In the genomic region with DNA sequence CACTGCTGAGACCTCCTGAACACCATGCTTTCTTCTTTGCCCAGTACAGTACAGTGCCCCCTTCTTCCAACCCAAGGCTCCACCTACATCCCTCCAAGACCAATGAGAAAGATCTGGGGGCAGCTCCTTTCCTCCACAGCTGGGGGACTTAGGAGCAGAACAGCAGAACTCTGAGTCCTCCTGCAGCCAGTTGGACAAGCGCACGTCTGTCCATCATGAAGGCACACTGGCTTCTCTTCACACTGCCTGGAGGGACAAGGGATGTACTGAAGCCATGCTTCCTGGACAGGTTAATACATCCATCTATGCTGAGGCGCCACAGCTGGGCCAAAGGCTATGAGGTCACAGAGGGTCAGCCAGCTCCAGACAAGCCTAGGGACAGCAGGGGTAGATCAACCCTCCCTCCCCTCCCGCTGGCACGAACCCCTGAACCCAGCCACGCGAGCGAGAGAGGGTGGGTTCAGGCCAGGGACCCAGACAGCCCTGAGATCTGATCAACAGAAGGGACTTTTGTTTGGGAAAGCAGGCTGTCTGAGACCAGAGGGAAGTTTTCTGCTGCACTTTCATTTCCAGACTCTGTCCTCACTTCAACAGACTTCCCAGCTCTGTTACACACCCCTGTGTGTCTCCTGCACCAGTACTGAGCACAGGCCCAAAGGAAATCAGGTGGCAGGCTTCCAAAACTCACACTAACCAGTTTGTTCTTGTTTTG, we compare ENCODE assay signal across 9 mouse cellular contexts. TPM values are rescaled to one million over a fixed set of nuclear protein-coding genes. Genes with fewer than 3 reads are reported as not detected.
DNase-seq lines count a peak whose midpoint lies in the region; ATAC-seq and TF ChIP-seq lines count a peak whose summit lies in the region.
"Had no signal": no experiment of that assay in that cellular context is flagged by ENCODE, and none has a peak within 500 bp of the region (broad histone marks: within the 10 kb centered on the region; RNA-seq: fewer than 3 reads in every experiment).

No protein-coding gene starts in this region.

- H3K4me3 ChIP-seq in liver, adult 2 months (ENCODE audit: insufficient read depth, low read depth, low read length) = no peak overlapping the region
- H3K4me3 ChIP-seq in liver, postnatal 0 days (ENCODE audit: low read depth, low read length) = no peak overlapping the region
- no peak overlapping the region for H3K4me3 ChIP-seq in heart, embryonic 10.5 days
- H3K4me3 ChIP-seq in stomach, embryonic 15.5 days (replicated peaks) = no peak overlapping the region

- 23% methylated on average over 8 of the region's 8 CpGs for WGBS in liver, adult 2 months
- 66% methylated on average over 8 of the region's 8 CpGs for WGBS in liver, postnatal 0 days (ENCODE audit: insufficient replicate concordance)
- 45% methylated on average over 8 of the region's 8 CpGs for WGBS in heart, embryonic 10.5 days
- WGBS in stomach, embryonic 15.5 days = 31% methylated on average over 8 of the region's 8 CpGs

- no peaks in the 10 kb centered on the region for H3K9me3 ChIP-seq in liver, postnatal 0 days (ENCODE audit: low read length)
- no peaks in the 10 kb centered on the region for H3K9me3 ChIP-seq in heart, embryonic 10.5 days
- no peaks in the 10 kb centered on the region for H3K9me3 ChIP-seq in stomach, embryonic 15.5 days

- no peak overlapping the region for H3K27ac ChIP-seq in liver, adult 2 months (replicated peaks; ENCODE audit: insufficient read depth, low read depth, low read length)
- no peak overlapping the region for H3K27ac ChIP-seq in liver, postnatal 0 days (ENCODE audit: low read depth)
- 0 out of 2 replicates have a peak overlapping the region, but pooled peaks have one; percentile 37 for H3K27ac ChIP-seq in heart, embryonic 10.5 days
- H3K27ac ChIP-seq in stomach, embryonic 15.5 days = peak overlapping the region; percentile 55

- H3K27me3 ChIP-seq in liver, adult 2 months (ENCODE audit: control insufficient read depth, insufficient read depth, low read length) = no peaks in the 10 kb centered on the region
- no peaks in the 10 kb centered on the region for H3K27me3 ChIP-seq in liver, postnatal 0 days (ENCODE audit: insufficient read depth, low read length)
- H3K27me3 ChIP-seq in heart, embryonic 10.5 days (ENCODE audit: insufficient read depth, poor library complexity, severe bottlenecking) = no peaks in the 10 kb centered on the region
- no peaks in the 10 kb centered on the region for H3K27me3 ChIP-seq in stomach, embryonic 15.5 days (replicated peaks)

- peaks cover 15% of the 10 kb centered on the region for H3K4me1 ChIP-seq in liver, adult 2 months (ENCODE audit: control insufficient read depth, insufficient read depth, low read length)
- no peaks in the 10 kb centered on the region for H3K4me1 ChIP-seq in liver, postnatal 0 days (ENCODE audit: insufficient read depth)
- peaks cover 17% of the 10 kb centered on the region for H3K4me1 ChIP-seq in heart, embryonic 10.5 days
- H3K4me1 ChIP-seq in stomach, embryonic 15.5 days = peaks cover 15% of the 10 kb centered on the region

- H3K79me2 ChIP-seq in liver, adult 2 months (ENCODE audit: control insufficient read depth, insufficient read depth, low read length) = no peaks in the 10 kb centered on the region

- no peaks in the 10 kb centered on the region for H3K36me3 ChIP-seq in liver, adult 2 months (ENCODE audit: control insufficient read depth, insufficient read depth, low read length)
- H3K36me3 ChIP-seq in liver, postnatal 0 days (replicated peaks; ENCODE audit: insufficient read depth, low read length) = no peaks in the 10 kb centered on the region
- no peaks in the 10 kb centered on the region for H3K36me3 ChIP-seq in heart, embryonic 10.5 days
- H3K36me3 ChIP-seq in stomach, embryonic 15.5 days = no peaks in the 10 kb centered on the region

- no peak overlapping the region for H3K4me2 ChIP-seq in liver, postnatal 0 days (ENCODE audit: low read depth, low read length)
- H3K4me2 ChIP-seq in stomach, embryonic 15.5 days = no peak overlapping the region

- ATAC-seq in liver, postnatal 0 days = no peak
- peak; percentile 33; the same call in 1 of the 2 replicates for ATAC-seq in stomach, embryonic 15.5 days (ENCODE audit: insufficient read depth, low FRiP score, low read depth)

- TF ChIP-seq POLR2A in liver, adult 2 months (IDR thresholded peaks at IDR 0.05; ENCODE audit: extremely low read depth, insufficient read depth, low read length) = no peak

- TF ChIP-seq CTCF in liver, adult 2 months (IDR thresholded peaks at IDR 0.05; ENCODE audit: low read depth, low read length) = no peak
- TF ChIP-seq CTCF in liver, postnatal 0 days (IDR thresholded peaks at IDR 0.05; ENCODE audit: low read depth) = no peak

- H3K9ac ChIP-seq in liver, adult 2 months (ENCODE audit: low read depth, low read length) = no peak overlapping the region
- no peak overlapping the region for H3K9ac ChIP-seq in liver, postnatal 0 days (replicated peaks)
- H3K9ac ChIP-seq in stomach, embryonic 15.5 days = no peak overlapping the region

- DNase-seq in liver, adult 2 months (ENCODE audit: extremely low read depth, low read depth, low spot score) = peak; percentile 47
- DNase-seq in liver, postnatal 0 days = no peak
- no peak for DNase-seq in heart, embryonic 10.5 days (ENCODE audit: low spot score)
- peak; percentile 13 to 20 for DNase-seq in kidney, postnatal 36 days
- no peak for DNase-seq in right cerebral cortex, adult 18-20 months
- no peak for DNase-seq in spleen, adult 18-20 months
- DNase-seq in right cerebral cortex, postnatal 10 days (ENCODE audit: low spot score in 2 of 2) = no peak
- DNase-seq: thymus, postnatal 36 days had no signal

- no peak for TF ChIP-seq EP300 in liver, postnatal 0 days (IDR thresholded peaks at IDR 0.05; ENCODE audit: low read depth)

RNA-seq across cellular contexts. Expression of gene Gli2, which starts 27.6 kb away (rescaled TPM):
- total RNA-seq in liver, adult 2 months (2014; rRNA removed) = 0.07 TPM in 1 of 2 replicates, not detected in the other
- polyA plus RNA-seq in liver, adult 2 months (2012; rRNA removed) = 0.02 and 0.10 TPM in 2 replicates
- 0.27 and 0.28 TPM in 2 replicates for polyA plus RNA-seq in liver, postnatal 0 days (2015; fragmentation: Nextera tagmentation; extraction: Ambion mirVana)
- 2.2 and 7.5 TPM in 2 replicates for polyA plus RNA-seq in heart, embryonic 10.5 days (2016; fragmentation: Nextera tagmentation; extraction: Ambion mirVana)
- polyA plus RNA-seq in stomach, embryonic 15.5 days (2015; fragmentation: Nextera tagmentation; extraction: Ambion mirVana) = 7.7 and 8.1 TPM in 2 replicates

Comparison
In these comparisons a context has a peak if more than half of its experiments do, and no peak if none do; other contexts are left out.
1. DNase-seq: peak in liver, adult 2 months (single experiment) and kidney, postnatal 36 days (2 of 2); none in liver, postnatal 0 days (single experiment), heart, embryonic 10.5 days (single experiment), right cerebral cortex, adult 18-20 months (single experiment), spleen, adult 18-20 months (0 of 2) and right cerebral cortex, postnatal 10 days (0 of 2).
2. H3K27ac ChIP-seq: peak in heart, embryonic 10.5 days (single experiment) and stomach, embryonic 15.5 days (single experiment); none in liver, adult 2 months (single experiment) and liver, postnatal 0 days (single experiment).